Mouse (Mus musculus) embryonic stem cell, embryonic (primary cell): ENCODE data around the gene Syt17.

Source experiments
- CTCF ChIA-PET, 4 experiments: fragments of 300-600 bp in 2 of 4; fragments of 350-600 bp in 2 of 4; sonication (Branson Sonifier 250); formaldehyde crosslinking; loops; one replicate each; lab custom pipeline; 2022; ENCODE audit warnings: inconsistent platforms in 2 of 4; lab: Charles Lee
- POLR2A ChIA-PET, 4 experiments: fragments of 300-600 bp in 2 of 4; fragments of 350-600 bp in 2 of 4; sonication (Branson Sonifier 250); formaldehyde crosslinking; loops; one replicate each; lab custom pipeline; 2022; ENCODE audit warnings: antibody characterized with exemption in 4 of 4, inconsistent platforms in 1 of 4; lab: Charles Lee

Gene Syt17

GRCm38 (mm10) chr7:118476428-118476827 lies 28.4 kb upstream of the Syt17 start:
- POLR2A ChIA-PET, result no interaction called here

GRCm38 (mm10) chr7:118475008-118475705 lies 27.1 kb upstream of the Syt17 start:
- ChIA-PET POLR2A (interaction anchor here in 1 of 4 experiments (0.6 kb wide), 1 partner anchor 32 kb away, joined by 3 read pairs; no protein-coding TSS in a partner anchor), CTCF (interaction anchor here in 1 of 4 experiments (0.6 kb wide), 1 partner anchor 20 kb away, joined by 9 read pairs; no protein-coding TSS in a partner anchor)

More at GRCm38 (mm10) chr7:118476428-118476827, 28.4 kb upstream of the Syt17 start:
- CTCF ChIA-PET, result interaction anchor here in 1 of 4 experiments (0.5 kb wide), 1 partner anchor 40 kb away, joined by 21 read pairs; no protein-coding TSS in a partner anchor

DNA sequence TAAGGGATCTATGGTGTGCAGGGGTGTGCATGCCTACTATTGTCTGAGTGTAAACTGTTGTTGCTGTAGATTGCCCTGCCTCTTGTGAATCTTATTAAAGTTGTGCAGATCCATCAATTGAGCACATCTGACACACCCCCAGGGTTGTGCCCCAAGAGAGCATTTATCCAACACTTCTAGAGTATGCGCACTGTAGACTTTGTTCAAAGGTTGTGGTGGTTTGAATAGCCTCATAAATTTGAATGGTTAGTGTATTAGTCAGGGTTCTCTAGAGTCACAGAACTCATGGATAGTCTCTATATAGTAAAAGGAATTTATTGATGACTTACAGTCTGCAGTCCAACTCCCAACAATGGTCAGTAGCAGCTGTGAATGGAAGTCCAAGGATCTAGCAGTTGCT lies 24.9 kb upstream of the Syt17 start:
- ChIA-PET CTCF (no interaction called here), POLR2A (no interaction called here)

- ChIA-PET POLR2A (no interaction called here), CTCF (interaction anchor here in 1 of 4 experiments (0.5 kb wide), 1 partner anchor 106 kb away, joined by 3 read pairs; no protein-coding TSS in a partner anchor)
These were observed 20.0 kb upstream of the Syt17 start for GRCm38 (mm10) chr7:118468060-118468459.

GRCm38 (mm10) chr7:118464432-118464831 lies 16.4 kb upstream of the Syt17 start:
- ChIA-PET POLR2A (no interaction called here), CTCF (no interaction called here)

DNA sequence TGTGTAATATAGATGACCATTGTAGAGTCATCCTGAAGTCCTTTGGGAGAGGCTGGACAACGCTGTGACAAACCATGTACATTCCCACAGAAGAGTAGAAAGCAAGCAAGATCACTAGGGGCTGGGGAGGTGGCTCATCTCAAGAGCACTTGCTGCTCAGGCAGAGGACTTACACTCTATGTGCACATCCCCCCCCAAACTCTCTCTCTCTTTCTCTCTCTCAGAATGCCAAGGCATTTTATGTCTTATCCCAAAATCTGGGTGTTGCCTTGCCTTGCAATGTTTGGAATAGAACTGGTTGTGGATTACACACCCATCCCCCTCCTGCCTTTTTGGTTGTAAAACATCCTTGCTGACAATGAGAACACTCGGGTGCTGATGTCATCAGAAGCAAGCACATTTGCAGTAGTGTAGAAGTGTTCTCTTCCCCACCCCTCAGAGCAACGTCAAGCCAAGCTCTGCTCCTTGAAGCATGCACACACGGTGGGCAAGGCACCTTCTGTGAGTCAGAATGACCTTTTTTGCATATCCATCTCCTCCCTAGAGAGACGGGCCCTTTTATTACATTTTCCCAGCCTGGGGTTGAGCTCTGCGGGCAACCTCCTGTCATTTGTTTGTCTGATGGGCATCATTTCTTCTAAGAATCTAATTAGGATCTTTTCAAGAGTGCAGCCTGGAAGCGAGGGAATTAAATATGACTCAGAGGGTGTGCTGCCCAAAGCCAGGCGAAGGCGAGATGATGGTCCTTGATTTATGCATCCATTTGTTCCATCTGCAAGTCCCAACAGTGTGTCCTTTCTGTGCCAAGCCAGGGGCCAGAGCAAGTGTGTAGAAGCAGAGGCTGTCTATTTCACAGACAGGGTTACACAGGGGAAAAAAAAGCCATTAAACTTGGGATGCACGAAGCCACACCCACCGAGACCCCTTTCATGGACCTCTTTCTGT lies 15.1 kb upstream of the Syt17 start:
- ChIA-PET CTCF (no interaction called here), POLR2A (no interaction called here)

- ChIA-PET POLR2A (interaction anchor here in 3 of 4 experiments (0.5 to 1.3 kb wide), 3 partner anchors 12 to 332 kb away, joined by 3 to 4 read pairs (median 4); no protein-coding TSS in a partner anchor), CTCF (interaction anchor here in 2 of 4 experiments (0.6 to 1.7 kb wide), 4 partner anchors 13 to 157 kb away, joined by 3 to 11 read pairs (median 4); no protein-coding TSS in a partner anchor)
These were observed 13.5 kb upstream of the Syt17 start for GRCm38 (mm10) chr7:118461400-118462136.

GRCm38 (mm10) chr7:118453722-118454121 lies 5.7 kb upstream of the Syt17 start:
- ChIA-PET CTCF (interaction anchor here in 2 of 4 experiments (0.5 to 0.6 kb wide), 2 partner anchors 131 to 278 kb away, joined by 3 to 8 read pairs; no protein-coding TSS in a partner anchor), POLR2A (interaction anchor here in 2 of 4 experiments (0.6 to 0.8 kb wide), 3 partner anchors 129 to 287 kb away, joined by 3 to 4 read pairs (median 3); no protein-coding TSS in a partner anchor)

DNA sequence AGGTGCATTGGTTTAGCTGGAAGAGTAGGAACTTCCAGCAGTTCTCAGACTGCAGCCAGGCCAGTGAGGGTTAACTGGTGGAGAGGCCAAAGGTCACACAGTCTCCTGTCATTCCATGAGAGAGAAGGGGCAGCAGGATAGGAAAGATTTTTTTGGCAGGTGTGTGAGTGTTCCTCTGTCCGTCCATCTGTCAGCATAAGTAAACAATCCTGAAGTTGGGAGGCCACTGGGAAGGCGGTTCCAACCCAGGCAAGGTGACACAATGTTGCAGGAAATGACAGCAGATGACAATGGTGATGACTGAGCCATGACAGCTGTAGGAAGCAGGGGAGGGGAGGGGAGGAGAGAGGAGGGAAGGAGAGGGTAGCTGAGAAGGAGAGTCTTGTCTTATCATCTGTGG lies 4.9 kb upstream of the Syt17 start:
- CTCF ChIA-PET, result no interaction called here
- POLR2A ChIA-PET, result interaction anchor here in 1 of 4 experiments (0.8 kb wide), 1 partner anchor 141 kb away, joined by 3 read pairs; no protein-coding TSS in a partner anchor

GRCm38 (mm10) chr7:118447291-118448133 lies 510 bp downstream of the Syt17 start:
- POLR2A ChIA-PET, result interaction anchor here in 2 of 4 experiments (0.6 to 1.8 kb wide), 7 partner anchors 11 to 293 kb away, joined by 3 to 5 read pairs (median 3); partner anchors contain the start of genes Coq7 (in 1 of the 2) and Vps35l (in 1 of the 2)
- CTCF ChIA-PET, result interaction anchor here (0.6 to 5.2 kb wide), 11 partner anchors 10 to 548 kb away, joined by 3 to 29 read pairs (median 6); partner anchors contain the start of gene Itpripl2 (in 1 of the 4)

DNA sequence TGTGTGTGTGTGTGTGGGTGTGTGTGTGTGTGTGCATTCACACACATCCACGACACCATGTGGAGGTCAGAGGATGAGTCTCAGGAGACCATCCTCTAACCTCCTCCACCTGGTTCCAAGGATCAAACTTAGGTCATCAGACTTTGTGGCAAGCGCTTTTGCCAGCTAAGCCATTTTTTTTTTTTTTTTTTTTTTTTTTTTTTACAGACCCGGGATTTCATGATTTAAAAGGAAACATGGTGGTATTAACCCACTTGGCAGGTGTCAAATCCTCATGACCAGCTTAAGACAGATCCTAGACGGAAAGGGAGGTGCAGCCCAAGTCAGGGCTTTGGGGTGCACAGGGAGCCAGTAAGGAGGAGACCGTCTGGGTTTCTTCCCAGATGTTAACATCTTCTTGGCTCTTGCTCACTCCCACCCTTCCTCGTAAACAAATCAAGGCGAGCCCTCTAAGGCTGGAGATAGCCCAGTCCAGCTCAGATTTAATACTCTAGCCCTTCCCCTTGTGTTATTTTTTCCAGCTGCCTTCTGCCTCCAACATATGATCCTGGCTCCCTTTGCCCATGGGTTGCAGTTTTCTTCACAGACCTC lies 4.0 kb downstream of the Syt17 start:
- ChIA-PET POLR2A (interaction anchor here in 3 of 4 experiments (0.6 to 0.7 kb wide), 5 partner anchors 28 to 548 kb away, joined by 3 to 11 read pairs (median 6); no protein-coding TSS in a partner anchor), CTCF (interaction anchor here in 3 of 4 experiments (0.5 to 1.0 kb wide), 4 partner anchors 35 to 552 kb away, joined by 3 to 5 read pairs (median 4); no protein-coding TSS in a partner anchor)

- POLR2A ChIA-PET, result interaction anchor here in 3 of 4 experiments (0.6 to 0.7 kb wide), 6 partner anchors 27 to 548 kb away, joined by 3 to 8 read pairs (median 4); no protein-coding TSS in a partner anchor
- CTCF ChIA-PET, result interaction anchor here in 2 of 4 experiments (0.6 to 1.0 kb wide), 3 partner anchors 34 to 580 kb away, joined by 4 to 5 read pairs (median 4); no protein-coding TSS in a partner anchor
These were observed 4.7 kb downstream of the Syt17 start for GRCm38 (mm10) chr7:118443371-118443770.

DNA sequence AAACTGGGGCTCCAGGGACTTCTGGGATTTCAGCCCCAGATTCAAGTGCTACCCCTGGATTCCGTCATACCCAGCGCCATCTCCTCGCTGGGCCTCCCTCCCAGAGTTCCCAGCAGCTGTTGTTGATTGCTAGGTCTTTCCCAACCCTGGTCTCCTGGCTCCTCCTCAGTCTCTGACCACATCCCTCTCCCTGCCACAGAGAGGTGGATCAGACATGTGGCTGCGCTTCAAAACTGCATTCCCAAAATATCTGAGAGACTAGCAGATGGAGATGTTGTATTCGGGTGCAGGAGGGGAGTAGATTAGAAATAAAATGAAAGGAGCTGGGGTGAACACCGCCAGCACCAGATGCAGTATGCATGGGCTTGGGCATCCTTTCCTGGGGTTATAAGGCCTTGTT lies 6.5 kb downstream of the Syt17 start:
- ChIA-PET CTCF (no interaction called here), POLR2A (no interaction called here)

DNA sequence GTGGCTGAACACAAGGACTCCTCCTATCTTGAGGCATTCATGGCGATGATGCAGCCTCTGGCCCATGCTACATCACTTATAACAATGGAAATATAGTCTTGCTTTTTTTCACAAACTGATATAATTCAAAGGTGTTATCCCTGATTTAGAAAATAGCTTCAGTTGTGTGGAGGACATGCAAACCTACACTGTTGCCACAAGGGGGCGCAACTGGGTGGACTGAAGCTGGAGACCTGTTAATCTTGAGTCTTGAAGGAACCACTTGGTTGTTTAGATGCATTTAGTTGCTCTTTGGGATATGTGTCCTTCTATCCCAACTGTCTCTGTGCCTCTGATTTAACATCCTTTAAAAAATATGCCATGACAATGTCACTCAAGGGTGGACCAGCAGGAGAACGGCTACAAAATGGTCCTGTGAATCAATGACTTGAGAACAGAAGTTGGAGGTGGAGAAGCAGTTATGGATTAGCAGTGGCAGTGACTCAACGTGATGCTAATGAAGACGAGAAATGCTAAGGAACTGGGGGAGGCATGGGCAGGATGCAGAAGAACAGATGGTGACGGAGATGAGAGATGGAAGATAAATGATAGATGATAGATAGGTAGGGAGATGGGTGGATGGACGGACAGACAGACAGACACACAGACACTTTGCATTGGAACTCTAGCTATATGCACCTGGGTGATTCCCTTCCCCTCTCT lies 10.8 kb downstream of the Syt17 start:
- ChIA-PET POLR2A (interaction anchor here in 3 of 4 experiments (0.6 to 2.1 kb wide), 4 partner anchors 8 to 12 kb away, joined by 5 to 8 read pairs (median 6); partner anchors contain the start of gene Syt17 (in 1 of the 3)), CTCF (interaction anchor here (0.5 to 4.2 kb wide), 59 partner anchors 8 to 587 kb away, joined by 3 to 34 read pairs (median 4); partner anchors contain the start of genes Syt17 (in 2 of the 4) and Vps35l (in 1 of the 4))

DNA sequence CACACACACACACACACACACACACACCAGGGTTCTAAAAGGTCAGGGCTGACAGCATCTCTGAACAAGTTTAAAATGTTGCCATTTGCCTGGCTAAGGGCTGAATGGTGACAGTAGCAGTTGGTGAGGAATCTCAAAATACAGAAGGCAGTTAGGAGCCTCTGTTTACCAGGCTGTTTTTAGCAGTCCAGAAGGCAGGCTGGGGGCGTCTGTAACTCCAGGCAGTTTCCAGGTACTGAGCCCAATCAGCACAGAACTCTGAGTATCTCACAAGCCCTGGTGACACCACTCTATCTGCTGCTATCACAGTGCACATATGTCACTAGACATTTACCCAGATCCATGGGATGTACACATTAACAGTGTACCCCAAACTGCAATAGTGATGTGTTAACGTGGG lies 19.1 kb downstream of the Syt17 start:
- ChIA-PET POLR2A (no interaction called here), CTCF (no interaction called here)
